Mouse (Mus musculus) CD8-positive naive resting alpha-beta T cell, adult 2 months (primary cell): Measurements from ENCODE around the gene Fancf.

Source experiments
- DNase-seq, 2 experiments: peaks; one replicate each; pipeline ENCODE4 v3.0.0; 2022; ENCODE audit warnings: low read depth in 2 of 2, low spot score in 2 of 2

Fancf gene

GRCm38 (mm10) chr7:51862097-51862492 is at the start of gene Fancf:
Gene Fancf, minus strand, starts transcription at chr7:51862267.
- peak; percentile 93 to 94 for DNase-seq

GRCm38 (mm10) chr7:51899066-51899465 is 37.0 kb upstream of the Fancf start:
- no peak for DNase-seq

- DNase-seq: no peak
These were observed 32.9 kb upstream of the Fancf start for GRCm38 (mm10) chr7:51894939-51895338.

GRCm38 (mm10) chr7:51894133-51894801 is 32.2 kb upstream of the Fancf start:
- DNase-seq: no peak

- no peak for DNase-seq
These were observed 30.9 kb upstream of the Fancf start for GRCm38 (mm10) chr7:51893008-51893407.

- no peak for DNase-seq
These were observed 30.3 kb upstream of the Fancf start for GRCm38 (mm10) chr7:51892224-51892965.

GRCm38 (mm10) chr7:51889601-51890000 is 27.5 kb upstream of the Fancf start:
- DNase-seq: no peak

GRCm38 (mm10) chr7:51887678-51888567 is 25.9 kb upstream of the Fancf start:
- no peak for DNase-seq

- DNase-seq: no peak
These were observed 23.3 kb upstream of the Fancf start for GRCm38 (mm10) chr7:51885345-51885744.

GRCm38 (mm10) chr7:51880121-51880520 is 18.1 kb upstream of the Fancf start:
- no peak for DNase-seq

GRCm38 (mm10) chr7:51879136-51879723 is 17.2 kb upstream of the Fancf start:
- peak; percentile 10 to 28 for DNase-seq

GRCm38 (mm10) chr7:51878730-51879129 is 16.7 kb upstream of the Fancf start:
- no peak for DNase-seq

GRCm38 (mm10) chr7:51876316-51876715 is 14.2 kb upstream of the Fancf start:
- DNase-seq: no peak

GRCm38 (mm10) chr7:51872597-51872996 is 10.5 kb upstream of the Fancf start:
- no peak for DNase-seq

GRCm38 (mm10) chr7:51872041-51872440 is 10.0 kb upstream of the Fancf start:
- no peak for DNase-seq

GRCm38 (mm10) chr7:51867983-51868382 is 5.9 kb upstream of the Fancf start:
- no peak for DNase-seq

GRCm38 (mm10) chr7:51865336-51865735 is 3.3 kb upstream of the Fancf start:
- DNase-seq: no peak

GRCm38 (mm10) chr7:51862842-51863241 is 775 bp upstream of the Fancf start:
- no peak for DNase-seq

- DNase-seq: peak; percentile 74
These were observed 594 bp downstream of the Fancf start, which contains the start of gene Gas2 for GRCm38 (mm10) chr7:51861250-51862096. Gene Gas2, plus strand, starts transcription at chr7:51862015.

- DNase-seq: no peak
These were observed 10.1 kb downstream of the Fancf start for GRCm38 (mm10) chr7:51851890-51852507.
